Mouse (Mus musculus) spleen, adult 2 months (tissue): ENCODE data around the gene Steap4.

Experiments used
- CTCF ChIP-seq: fragments of 200-500 bp; IDR thresholded peaks from 2 replicates; pipeline ENCODE4 v1.5.1; 2011; ENCODE audit warnings: mild to moderate bottlenecking, inconsistent platforms; ENCODE audit not compliant: insufficient read depth, insufficient read length, insufficient replicate concordance; ENCODE audit errors: extremely low read depth
- POLR2A ChIP-seq: fragments of 200-500 bp; IDR thresholded peaks from 2 replicates; pipeline ENCODE4 v1.6.1; 2011; ENCODE audit warnings: low read depth, low read length, inconsistent platforms

DNA sequence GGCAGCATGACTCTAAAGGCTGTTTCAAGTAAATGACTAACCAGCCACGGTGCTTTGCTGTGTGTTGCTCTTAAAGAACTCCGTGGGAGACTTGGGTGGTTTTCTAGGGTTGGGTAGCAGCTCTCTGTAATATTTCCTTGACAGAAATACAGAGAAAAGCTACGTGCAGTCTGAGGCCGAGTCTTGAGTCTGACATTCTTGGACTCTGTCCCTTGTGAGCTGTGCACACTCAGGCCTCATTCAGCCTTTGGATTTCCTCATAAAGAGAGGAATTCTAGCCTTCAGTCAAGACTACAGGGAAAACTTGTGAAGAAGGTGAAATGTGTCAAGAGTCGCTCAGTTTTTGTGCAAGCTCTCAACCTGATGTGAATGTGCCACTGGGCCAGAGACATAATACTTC lies 7.9 kb downstream of the Steap4 start:
- TF ChIP-seq CTCF (no peak), POLR2A (no peak)
